Mouse (Mus musculus): Measurements from ENCODE around the gene Efemp2.
"Not testable (repeated sequence)": the region's sequence is repeated elsewhere in the genome, so short reads cannot be mapped to it uniquely, and the experiment has no call there.

The Efemp2 gene

DNA sequence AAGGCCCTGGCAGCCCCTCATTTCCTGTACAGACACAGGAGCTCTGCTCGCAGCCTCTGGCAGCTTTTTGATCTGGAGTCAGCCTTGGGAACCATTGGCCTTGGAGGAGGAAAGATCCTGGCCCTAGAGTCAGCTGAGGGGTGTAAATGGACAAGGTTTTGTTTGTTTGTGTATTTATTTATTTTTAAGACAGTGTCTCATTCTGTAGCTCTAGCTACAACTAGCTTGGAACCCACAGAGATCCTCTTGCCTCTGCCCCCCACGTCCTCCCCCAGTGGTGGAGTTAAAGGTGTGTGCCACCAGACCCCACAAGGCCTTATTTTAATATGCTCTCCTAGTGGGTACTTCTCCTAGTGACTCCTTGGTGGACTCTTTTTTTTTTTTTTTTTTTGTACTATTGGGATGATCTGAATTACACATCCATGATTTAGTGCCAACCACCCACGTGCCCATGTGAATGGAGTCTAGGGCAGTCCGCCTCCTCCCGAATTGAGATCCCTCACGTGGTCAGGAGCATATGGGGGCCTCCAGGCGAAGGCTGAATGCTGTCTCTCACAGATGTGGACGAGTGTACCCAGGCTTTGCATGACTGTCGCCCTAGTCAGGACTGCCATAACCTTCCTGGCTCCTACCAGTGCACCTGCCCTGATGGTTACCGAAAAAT, 3.4 kb downstream of the Efemp2 start:
- DNase-seq (ENCODE audit: low read depth, low spot score) = no peak

DNA sequence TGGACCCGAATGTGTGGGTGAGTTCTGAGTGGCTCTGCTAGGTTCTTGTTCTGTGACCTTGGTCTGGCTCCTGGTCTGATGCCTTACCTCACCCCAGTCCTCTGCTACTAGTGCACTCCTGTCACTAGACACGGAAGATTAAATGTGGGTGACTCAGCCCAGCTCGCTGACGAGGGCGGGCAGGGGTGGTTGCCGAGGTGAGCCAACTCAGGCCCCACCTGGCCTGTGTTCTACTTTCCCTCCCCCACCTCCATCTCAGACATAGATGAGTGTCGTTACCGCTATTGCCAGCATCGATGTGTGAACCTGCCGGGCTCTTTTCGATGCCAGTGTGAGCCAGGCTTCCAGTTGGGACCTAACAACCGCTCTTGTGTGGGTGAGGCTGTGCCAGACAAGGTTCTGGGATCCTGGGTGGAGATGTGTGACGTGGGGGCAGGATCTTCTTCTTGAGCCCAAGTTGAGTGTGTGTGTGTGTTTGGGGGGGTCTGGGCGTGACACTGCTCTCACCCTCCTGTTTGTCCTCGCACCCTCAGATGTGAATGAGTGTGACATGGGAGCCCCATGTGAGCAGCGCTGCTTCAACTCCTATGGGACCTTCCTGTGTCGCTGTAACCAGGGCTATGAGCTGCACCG, 4.0 kb downstream of the Efemp2 start:
- no peak for DNase-seq (ENCODE audit: low read depth, low spot score)

DNA sequence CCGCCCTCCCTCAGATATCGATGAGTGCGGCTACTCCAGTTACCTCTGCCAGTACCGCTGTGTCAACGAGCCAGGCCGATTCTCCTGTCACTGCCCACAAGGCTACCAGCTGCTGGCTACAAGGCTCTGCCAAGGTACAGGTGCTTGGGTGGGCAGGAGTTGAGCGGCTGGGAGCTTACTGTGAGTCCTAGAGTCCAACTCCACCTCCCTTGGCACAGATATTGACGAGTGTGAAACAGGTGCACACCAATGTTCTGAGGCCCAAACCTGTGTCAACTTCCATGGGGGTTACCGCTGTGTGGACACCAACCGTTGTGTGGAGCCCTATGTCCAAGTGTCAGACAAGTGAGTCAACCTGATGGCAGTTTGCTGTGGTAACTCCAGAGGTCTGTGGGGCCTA, 6.3 kb downstream of the Efemp2 start:
- DNase-seq (ENCODE audit: low read depth, low spot score) = no peak

DNA sequence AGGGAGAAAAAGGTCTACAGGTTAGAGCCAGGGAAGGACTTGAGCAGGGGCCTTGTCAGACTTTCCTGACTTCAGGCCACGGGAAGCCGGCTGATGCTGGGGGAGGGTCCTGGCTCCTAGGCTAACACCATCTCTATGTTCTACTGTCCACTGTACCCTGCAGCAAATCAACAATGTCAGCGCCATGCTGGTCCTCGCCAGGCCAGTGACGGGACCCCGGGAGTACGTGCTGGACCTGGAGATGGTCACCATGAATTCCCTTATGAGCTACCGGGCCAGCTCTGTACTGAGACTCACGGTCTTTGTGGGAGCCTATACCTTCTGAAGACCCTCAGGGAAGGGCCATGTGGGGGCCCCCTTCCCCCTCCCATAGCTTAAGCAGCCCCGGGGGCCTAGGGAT, 7.6 kb downstream of the Efemp2 start:
- no peak for DNase-seq (ENCODE audit: low read depth, low spot score)

DNA sequence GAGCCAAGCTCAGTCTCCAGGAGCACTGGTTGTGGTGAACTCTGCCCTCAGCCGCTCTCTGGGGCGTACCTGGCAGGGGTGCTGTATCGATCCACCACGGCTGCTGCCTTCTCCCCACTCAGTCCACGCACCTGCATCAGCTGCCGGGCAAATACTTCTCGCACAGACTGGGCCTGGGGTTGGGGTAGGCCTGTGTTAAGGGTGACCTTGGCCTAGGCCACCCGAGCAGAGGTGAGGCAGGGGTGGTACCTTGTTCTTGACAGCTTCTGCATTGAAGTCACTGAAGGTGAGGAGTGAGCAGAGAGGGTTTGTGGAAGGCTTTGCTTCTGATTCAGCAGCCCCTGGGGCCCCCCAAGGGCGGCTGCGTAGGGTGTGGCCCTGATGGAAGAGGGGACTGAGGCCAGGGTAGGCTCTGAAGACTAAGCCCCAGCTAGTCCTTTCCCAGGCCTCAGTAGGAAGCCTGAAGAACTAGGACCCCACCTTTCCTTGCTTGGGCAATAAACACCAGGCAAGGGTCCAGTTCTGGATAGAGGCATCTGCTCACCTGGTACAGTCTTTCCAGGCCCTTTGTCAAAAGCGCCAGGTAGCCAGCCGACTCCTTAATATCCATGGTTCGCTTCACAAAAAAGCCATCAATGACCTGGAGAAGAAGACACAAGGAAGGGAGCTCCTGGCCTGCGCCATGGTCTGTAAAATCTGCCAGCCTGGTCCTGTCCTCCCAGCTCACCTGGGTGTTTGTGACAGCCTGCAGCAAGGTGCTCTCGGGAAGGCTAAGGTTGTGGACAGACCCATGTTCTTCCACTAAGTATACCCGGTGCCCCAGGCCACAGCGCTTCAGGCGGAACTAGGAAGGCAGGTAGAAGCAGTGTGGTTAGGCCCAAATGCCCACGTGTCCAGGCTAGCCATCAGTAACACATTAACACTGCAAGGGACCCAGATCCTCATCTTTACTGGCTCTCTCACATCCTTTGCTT, 9.9 kb downstream of the Efemp2 start:
- DNase-seq (ENCODE audit: low read depth, low spot score) = no peak

DNA sequence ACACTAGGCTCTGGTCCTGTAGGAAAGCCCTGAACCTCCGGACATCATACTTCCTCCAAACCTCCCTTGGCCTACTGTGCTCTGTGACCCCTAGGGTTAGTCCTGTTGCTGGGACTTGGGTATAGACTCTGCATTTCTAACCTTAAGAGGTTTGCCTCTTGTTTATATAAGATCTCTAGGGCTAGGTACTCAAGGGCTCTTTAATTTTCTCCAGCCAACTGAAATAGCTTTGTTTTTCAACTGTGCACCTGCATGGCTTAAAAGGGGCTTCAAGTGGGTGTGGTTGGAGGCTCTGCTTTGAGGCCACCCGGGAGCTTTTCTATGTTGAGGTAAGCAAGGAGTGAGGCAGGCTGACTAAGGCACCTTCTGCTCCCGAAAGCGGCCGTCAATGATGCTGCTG, 10.7 kb downstream of the Efemp2 start:
- DNase-seq (ENCODE audit: low read depth, low spot score) = no peak

DNA sequence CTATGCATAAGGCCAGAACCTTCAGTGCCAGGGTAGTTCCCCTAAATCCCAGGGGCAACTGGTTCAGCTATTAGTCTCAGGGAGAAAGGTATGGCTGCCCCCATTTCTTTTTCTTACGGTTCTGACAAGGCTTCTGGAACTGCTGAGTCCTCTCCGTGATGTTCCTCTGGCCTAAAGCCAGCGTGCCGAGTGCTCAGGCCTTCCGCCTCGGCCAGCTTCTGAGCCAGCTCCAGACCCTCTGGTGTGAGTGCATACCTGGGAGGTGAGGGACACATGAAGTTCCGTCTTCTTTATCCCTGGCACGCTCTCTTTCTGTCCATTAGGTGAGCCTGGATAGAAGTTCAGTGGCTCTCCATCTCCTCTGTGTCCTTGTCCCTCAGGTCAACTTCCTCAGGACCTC, 11.6 kb downstream of the Efemp2 start:
- no peak for DNase-seq (ENCODE audit: low read depth, low spot score)

DNA sequence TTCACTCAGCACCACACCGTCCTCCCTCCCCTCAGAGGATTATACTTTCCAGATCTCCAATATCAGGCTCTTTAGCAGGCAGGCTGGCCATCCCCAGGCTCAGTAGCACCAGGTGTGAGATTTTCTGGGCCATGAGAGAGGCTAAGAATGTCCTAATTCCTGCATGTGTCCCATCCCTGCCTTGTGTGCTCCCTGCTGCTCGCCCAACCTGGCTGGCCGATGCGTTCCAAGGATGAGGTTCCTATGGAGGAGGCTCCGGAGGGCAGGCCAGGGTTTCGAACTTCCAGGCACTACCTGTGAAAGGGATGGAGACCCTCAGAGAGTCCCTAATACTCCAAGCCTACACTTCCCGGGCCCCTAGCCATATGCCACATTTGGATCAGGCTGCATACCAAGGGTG, 12.1 kb downstream of the Efemp2 start:
- DNase-seq (ENCODE audit: low read depth, low spot score) = no peak

DNA sequence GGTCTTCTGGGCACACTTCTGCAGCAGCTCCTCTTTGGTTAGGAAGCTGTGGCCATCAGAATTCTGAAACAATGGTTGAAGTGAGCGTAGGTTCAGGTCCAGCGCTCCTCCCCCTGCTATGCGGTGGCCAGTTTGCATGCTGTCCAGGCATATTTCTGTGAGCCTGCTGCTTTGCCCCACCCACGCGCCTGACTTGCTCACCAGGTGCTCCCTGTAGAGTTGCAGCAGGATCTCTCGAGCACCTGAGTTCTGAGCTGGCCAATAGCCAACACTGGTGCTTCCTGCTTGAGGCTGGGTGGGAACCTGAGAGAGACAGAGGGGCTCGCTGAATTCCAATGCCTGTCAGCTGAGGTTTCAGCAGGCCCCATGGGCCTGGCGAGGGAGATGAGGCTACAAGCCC, 12.5 kb downstream of the Efemp2 start:
- DNase-seq (ENCODE audit: low read depth, low spot score) = no peak

DNA sequence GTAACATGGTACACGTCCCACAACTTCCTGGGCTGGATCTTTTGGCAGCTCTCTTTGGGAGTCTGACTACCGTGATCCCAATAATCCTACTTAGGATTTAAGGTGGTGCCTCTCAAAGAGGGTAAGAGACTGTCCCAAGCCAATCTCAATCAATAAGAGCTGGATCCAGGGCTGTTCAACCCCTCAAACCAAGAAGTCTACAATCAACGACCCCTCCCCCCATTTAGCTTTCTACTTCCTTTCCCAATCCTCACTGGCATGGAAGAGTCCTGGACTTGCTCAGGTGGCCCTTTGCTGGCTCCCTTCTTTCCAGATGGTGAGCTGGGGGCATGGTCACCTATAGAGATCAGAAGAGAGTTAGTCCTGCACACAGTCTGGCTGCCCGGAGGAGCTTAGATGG, 13.0 kb downstream of the Efemp2 start:
- no peak for DNase-seq (ENCODE audit: low read depth, low spot score)

DNA sequence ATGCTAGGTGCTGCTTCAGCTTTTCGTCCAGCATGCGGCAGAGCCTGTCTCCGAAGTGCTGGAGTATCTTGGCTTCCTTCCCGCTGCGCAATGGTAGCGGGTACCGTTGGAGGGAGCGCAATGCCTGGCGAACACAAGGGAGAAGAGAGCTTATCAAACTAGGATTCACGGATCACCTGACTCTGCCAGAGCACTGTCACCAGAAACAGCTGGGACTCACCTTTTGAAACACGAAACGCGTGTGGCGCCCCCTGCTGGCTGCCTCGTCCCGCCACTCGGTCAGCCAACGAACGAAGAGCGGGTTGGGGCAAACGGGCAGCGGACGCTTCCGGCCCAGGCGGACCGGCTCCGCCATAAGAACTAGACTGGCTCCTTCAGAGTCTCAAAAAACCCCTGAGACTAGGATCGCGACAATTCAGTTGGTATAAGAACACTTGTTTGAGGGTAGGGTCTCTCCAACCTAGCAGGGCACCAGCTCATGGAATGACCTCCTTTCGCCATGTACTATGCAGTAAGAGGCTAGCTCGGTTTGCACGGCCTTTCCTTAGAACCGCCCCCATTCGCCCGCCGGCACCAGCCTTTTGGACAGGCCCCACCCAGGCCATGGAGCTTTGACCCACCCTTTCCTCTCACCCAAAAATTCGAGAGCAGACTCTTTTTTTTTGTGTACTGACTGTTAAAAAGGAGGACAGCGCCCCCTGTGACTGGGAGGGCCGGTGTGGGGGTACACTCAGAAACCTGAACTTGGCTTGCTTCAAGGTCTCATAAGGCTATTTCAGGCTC, 14.2 kb downstream of the Efemp2 start, which contains the start of gene Mus81:
Gene Mus81 (minus strand): TSS at position 635 of the 783 bp plus-strand sequence.
- peak; percentile 75 for DNase-seq (ENCODE audit: low read depth, low spot score)

DNA sequence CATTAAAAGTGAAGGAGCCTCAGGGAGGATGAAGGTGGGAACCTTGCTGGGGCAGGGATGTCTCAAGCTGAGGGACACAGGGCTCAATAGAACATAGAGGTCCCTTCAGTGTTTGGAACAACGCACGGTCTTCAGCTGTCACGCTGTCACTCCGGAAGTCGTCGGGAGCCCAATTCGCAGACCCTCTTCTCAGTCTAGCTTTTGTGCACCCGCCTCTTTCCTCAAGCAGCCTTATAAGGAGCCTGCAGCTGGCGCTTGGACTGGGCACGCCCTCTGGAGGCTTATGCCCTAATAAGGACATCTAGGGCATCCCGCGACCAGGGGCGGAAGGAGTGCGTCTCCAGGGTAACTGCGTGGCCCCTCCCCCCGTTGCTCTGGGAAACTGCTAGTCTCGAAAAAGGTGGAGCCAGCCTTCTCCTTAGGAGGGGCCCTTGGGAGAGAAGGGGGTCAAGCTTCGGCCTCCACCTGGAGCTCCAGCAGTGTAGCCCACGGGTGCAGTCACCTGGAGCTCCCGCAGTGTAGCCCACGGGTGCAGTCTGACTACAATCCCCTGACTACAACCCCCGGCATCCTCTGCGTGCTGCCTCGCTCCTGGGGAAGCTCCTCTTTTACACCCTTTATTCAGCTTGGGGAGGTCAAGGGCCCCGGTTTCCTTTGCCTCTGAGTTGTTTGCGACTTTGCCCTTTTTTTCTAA, 15.3 kb downstream of the Efemp2 start:
- peak; percentile 84 for DNase-seq (ENCODE audit: low read depth, low spot score)

DNA sequence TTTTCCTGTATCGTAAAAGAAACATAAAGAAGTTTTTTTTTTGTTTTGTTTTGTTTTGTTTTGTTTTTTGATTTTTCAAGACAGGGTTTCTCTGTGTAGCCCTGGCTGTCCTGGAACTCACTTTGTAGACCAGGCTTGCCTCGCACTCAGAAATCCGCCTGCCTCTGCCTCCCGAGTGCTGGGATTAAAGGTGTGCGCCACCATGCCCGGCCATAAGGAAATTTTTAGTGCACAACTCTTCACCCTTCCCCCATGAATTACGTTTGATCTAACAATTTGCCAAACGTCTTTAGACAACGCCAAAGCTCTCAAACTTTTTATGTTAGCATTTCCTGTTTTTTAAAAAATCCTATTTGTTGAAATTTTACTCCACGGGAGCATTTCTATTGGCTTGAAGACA, 16.0 kb downstream of the Efemp2 start:
- not testable (repeated sequence) for DNase-seq (ENCODE audit: low read depth, low spot score)

DNA sequence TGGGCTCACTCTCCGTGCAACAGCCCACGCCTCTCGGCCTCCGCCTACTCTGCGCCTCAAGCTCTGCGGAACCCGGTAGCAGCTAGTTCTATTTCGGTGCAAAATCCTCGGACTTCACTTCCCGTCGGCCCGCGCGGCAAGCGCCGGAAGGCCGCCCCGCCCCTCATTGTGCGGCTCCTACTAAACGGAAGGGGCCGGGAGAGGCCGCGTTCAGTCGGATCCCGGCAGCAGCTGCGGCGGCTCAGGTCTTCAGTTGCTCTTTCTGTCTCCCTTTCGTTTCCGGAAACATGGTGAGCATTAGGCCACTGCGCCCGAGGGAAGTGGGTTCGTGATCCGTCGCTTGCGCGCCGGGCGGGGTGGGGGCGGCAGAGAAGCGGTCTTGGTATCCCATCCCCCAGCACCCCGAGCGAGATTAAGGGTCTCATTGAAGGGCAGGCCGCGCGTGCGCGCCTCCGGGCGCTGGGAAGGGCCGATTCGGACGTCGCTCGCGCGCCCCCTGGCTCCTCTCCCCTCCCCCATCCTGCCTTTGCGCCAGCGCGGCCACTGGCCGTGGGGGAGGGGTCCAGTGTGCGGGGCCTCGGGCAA, 16.7 kb downstream of the Efemp2 start, which contains the start of gene Cfl1:
Gene Cfl1 (plus strand): TSS at position 143 of the 585 bp plus-strand sequence.
- peak; percentile 86 for DNase-seq (ENCODE audit: low read depth, low spot score)

DNA sequence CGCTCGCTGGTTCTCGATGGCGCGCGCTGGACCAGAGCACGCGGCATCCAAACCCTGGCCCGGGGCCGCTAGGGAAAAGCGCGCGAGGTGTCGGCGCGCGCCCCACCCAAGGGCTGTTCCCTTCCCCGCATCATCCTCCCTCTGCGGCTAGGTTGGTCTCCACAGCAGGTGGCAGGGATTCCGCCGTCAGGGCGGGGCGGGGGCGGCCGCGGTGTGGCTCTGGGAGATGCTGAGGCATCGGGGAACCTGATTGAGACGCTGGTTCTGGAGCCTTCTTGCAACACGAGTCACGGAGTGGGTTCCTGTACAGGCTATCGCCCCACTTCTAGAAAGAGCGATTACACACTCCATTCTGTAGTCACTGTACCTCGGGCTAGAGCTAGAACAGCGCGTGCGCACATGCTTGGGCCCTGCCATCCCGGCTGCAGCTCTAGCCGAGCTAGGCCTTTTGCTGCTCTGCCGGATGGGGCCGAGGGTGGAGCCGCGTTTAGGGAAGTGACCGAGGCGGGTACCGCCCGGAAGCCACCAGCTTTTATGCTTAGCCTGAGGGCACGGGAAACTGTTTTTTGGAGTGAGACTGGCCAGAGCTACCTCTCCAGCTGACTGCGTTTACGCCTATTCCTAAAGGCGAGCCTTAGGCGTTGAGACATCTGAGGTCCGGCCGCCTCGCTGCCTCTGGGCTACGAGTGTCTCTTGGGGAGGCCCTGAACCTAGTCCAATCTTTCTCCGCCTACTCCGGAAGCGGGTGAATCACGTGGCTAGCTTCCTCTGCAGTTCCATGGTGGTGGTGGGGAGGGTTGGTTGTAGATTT, 17.3 kb downstream of the Efemp2 start:
- no peak for DNase-seq (ENCODE audit: low read depth, low spot score)

DNA sequence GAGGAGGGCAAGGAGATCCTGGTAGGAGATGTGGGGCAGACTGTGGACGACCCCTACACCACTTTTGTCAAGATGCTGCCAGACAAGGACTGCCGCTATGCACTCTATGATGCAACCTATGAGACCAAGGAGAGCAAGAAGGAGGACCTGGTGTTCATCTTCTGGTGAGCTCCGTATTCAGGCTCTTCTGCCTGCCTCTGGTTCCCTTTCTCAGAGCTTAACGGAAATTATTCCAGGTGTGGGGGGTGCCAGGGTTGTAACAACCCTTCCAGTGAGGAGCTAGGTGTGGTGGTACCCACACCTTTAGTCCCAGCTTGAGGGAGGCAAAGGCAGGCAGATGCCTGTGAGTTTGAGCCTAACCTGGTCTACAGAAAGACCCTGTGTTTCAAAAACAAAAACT, 18.9 kb downstream of the Efemp2 start:
- no peak for DNase-seq (ENCODE audit: low read depth, low spot score)

DNA sequence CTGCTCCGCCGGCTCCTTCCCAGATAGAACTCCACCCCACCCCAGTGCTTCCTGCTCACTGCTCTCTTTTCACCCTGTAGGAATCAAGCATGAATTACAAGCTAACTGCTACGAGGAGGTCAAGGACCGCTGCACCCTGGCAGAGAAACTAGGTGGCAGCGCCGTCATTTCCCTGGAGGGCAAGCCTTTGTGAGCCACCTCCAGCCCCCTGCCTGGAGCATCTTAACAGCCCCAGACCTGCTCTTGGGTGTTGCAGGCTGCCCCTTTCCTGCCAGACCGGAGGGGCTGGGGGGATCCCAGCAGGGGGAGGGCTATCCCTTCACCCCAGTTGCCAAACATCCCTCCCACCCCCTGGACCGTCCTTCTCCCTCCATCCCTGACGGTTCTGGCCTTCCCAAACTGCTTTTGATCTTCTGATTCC, 19.6 kb downstream of the Efemp2 start:
- DNase-seq (ENCODE audit: low read depth, low spot score) = not testable (repeated sequence)

DNA sequence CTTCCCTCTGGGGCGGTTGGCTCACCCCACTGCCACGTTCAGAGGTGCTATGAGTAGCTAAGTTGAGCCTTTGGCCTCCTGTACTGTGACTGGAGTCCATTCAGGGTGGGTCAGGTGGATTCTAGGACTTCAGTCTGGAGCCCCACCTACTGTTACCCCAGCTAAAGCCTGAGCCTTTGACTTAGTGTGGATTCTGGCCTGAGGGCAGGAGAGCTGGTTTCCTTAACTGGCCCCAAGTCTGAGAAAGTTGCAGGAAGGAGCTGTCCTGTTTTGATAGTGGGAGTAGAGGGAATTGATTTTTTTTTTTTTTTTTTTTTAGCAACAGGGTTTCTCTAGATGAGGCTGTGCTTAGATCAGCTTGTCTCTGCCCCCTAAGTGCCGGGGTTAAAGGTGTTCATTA, 20.6 kb downstream of the Efemp2 start:
- DNase-seq (ENCODE audit: low read depth, low spot score) = no peak

DNA sequence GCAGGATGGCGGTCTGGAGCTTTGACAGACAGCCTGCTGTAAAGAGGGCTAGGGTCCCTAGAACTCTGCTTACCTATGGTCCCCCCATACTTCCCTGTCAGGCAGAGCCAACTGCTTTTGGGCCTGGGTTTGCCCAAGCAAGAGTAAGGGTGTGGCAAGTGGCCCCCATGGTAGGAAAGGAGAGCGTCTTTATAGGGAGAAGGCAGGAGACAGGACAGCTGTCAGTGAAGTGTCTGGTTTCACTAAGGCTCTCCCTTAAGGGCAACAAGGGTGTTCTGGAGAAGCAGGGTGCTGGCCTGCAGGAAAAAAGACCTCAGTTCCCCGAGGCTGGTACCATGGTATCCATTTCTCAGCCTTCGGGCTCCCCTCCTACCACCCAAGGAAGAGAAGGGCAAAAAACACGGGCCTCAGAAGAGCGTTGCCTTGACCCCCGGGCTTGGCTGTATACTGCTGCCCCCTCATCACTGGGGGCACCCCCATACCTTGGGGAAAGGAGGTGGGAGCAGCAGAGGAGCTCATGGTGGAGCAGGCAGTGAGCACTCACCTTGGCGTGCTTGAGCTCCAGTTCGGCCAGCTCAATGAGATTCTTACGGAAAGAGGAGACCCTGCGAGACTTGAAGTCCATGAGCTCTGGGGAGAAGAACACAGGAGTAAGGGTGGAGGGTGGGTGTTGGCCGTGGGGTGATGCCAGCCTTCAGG, 21.7 kb downstream of the Efemp2 start:
- DNase-seq (ENCODE audit: low read depth, low spot score) = no peak
